Mouse (Mus musculus) intestine, embryonic 15.5 days (tissue): ENCODE results near the gene Rgp1. TPM values are rescaled to one million over a fixed set of nuclear protein-coding genes. Genes with fewer than 3 reads are reported as not detected.
A peak's percentile ranks its signal among the peaks of the same experiment; 100 is the strongest.
"Not testable (repeated sequence)": the region's sequence is repeated elsewhere in the genome, so short reads cannot be mapped to it uniquely, and the experiment has no call there.

Experiments
- ATAC-seq: fragments of 200-750 bp; cut with Nextera tagmentation; 2 replicates; pipeline ENCODE4 v1.8.0; 2017; ENCODE audit warnings: moderate TSS enrichment, moderate library complexity
- H3K27ac ChIP-seq: fragments of 300-500 bp; sonication (generic); 2 replicates; pipeline ENCODE4 v1.5.1; 2015; ENCODE audit warnings: mild to moderate bottlenecking, inconsistent platforms
- H3K27me3 ChIP-seq: fragments of 300-500 bp; sonication (generic); replicated peaks from 2 replicates; pipeline ENCODE4 v1.6.1; 2015; ENCODE audit warnings: inconsistent platforms
- H3K36me3 ChIP-seq: fragments of 300-500 bp; sonication (generic); 2 replicates; pipeline ENCODE4 v1.6.1; 2015; ENCODE audit warnings: inconsistent platforms
- H3K4me1 ChIP-seq: fragments of 300-500 bp; sonication (generic); replicated peaks from 2 replicates; pipeline ENCODE4 v1.6.1; 2015; ENCODE audit warnings: inconsistent platforms
- H3K4me2 ChIP-seq: fragments of 300-500 bp; sonication (generic); replicated peaks from 2 replicates; pipeline ENCODE4 v1.6.1; 2015; ENCODE audit warnings: mild to moderate bottlenecking, inconsistent platforms
- H3K4me3 ChIP-seq: fragments of 300-500 bp; sonication (generic); replicated peaks from 2 replicates; pipeline ENCODE4 v1.5.1; 2015; ENCODE audit warnings: inconsistent platforms
- H3K9ac ChIP-seq: fragments of 300-500 bp; sonication (generic); 2 replicates; pipeline ENCODE4 v1.6.1; 2015; ENCODE audit warnings: inconsistent platforms
- H3K9me3 ChIP-seq: fragments of 300-500 bp; sonication (generic); 2 replicates; pipeline ENCODE4 v1.6.1; 2016; ENCODE audit warnings: inconsistent platforms
- WGBS: fragments of 180-500 bp; shearing (Covaris S2); methylation state at CpG from one replicate; pipeline ENCODE4 v1.1.7; 2015; 5-methylcytosine and 5-hydroxymethylcytosine counted together
- polyA plus RNA-seq: library from polyadenylated mRNA; unstranded; fragments of >200 nt; fragmentation: Nextera tagmentation; extraction: Ambion mirVana; gene quantifications from 2 replicates; pipeline ENCODE4 v1.2.1, GENCODE M21; 2015

Rgp1 gene
- 20.9 and 23.3 TPM in 2 replicates for polyA plus RNA-seq

DNA sequence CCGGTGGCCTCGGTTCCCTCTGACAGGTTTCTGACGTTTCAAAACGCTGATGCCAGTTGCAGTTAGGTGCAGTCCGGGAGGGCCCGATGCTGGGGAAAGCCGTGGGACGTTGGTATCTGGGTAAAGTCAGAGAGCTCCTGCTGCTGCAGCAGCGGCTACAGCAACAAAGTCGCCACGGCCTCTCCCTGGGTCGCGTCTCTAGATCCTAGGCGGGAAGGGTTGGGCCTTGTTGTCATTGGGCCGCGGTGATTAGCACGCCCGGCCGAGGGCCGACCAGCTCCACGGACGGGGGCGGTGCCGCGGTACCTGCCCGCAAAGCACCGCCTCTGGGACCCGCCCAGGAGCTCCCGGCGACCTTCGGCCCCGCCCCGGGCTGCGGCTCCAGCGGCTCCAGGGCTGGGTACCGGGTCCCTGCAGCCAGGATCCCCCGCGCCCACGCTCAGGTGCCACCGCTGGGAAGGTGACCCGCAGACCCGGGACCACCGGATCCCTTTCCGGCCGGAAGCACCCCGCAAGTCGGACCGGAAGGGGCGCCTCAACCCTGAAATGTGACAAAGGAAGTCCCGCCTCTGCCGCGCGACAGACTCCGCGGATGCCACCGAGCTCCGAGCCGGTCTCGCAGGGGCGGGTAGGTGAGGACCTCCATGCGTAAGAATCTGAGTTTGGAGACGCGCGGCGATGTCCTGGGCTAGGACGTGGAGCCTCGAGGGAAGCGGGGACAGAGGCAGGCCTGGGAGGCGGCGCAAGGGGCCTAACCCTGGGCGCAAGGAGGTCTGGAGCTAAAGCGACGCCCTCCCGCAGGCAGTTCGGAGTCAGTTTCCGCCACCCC is at the start of gene Rgp1, which contains the start of gene Gba2:
Rgp1 (plus strand) TSS at position 340 of the 829 bp plus-strand sequence.
Gba2 (minus strand) TSS at position 498 of the 829 bp plus-strand sequence.
- no peaks in the 10 kb centered on the region for H3K9me3 ChIP-seq
- H3K36me3 ChIP-seq: peaks cover 17% of the 10 kb centered on the region
- H3K9ac ChIP-seq: peak within 1 kb of the TSS; percentile 87
- peak within 1 kb of the TSS; percentile 94 for H3K27ac ChIP-seq
- no peaks in the 10 kb centered on the region for H3K27me3 ChIP-seq
- under 1% methylated on average over 75 of the region's 76 CpGs for WGBS
- H3K4me1 ChIP-seq: peaks cover 28% of the 10 kb centered on the region
- peak within 1 kb of the TSS; percentile 94 for H3K4me2 ChIP-seq
- peak; percentile 97 for ATAC-seq
- H3K4me3 ChIP-seq: peak within 1 kb of the TSS; percentile 84

DNA sequence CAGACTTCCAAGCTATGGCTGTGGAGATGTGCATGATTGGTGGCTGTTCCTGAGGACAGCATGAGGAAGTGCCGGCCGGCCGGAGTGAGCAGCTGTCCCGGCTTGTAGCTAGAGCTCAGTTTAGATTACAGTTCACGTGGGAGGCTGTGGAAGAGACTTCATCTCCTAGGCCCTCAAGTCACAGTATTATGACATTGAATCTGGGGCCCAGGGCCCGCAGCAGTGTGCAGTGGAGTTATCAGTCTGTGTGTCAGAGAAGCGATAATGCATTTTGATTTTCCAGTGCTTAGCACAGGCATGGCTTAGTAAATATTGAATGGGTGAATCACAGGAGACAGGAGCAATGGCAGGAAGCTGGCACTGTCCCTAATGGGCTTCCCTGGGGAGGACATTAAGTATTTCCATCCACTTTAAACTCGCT is 48.4 kb upstream of the Rgp1 start:
- 51% methylated on average over 8 of the region's 8 CpGs for WGBS
- Histone ChIP-seq H3K4me1 (no peaks in the 10 kb centered on the region), H3K4me2 (no peak overlapping the region), H3K4me3 (no peak overlapping the region), H3K27ac (0 out of 2 replicates have a peak overlapping the region, but pooled peaks have one; percentile 27), H3K27me3 (no peaks in the 10 kb centered on the region), H3K9me3 (0 out of 2 replicates have a peak, but pooled peaks cover 3% of the 10 kb centered on the region), H3K9ac (no peak overlapping the region), H3K36me3 (peaks cover 36% of the 10 kb centered on the region)
- no peak for ATAC-seq

DNA sequence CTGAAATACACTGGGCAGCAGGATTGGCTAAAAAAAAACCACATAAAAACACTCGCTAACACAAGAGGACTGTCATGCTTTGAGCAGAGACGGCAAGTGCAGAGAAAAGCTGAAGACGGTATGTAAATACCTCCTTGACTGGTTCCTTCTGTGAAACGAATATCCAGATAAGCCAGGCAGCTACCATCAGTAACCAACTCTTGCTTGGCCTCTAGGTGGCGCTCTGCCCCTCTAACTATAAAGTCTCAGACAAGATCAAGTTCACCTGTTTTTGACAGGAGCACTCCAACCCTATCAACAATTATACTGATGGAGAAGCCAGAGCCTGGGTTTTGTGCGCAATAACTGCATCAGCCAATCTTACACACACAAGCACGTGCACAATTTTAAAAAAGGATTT is 47.9 kb upstream of the Rgp1 start:
- no peak overlapping the region for H3K9ac ChIP-seq
- peak; percentile 48; the same call in 1 of the 2 replicates for ATAC-seq
- no peak overlapping the region for H3K27ac ChIP-seq
- no peak overlapping the region for H3K4me3 ChIP-seq
- H3K9me3 ChIP-seq: 0 out of 2 replicates have a peak, but pooled peaks cover 3% of the 10 kb centered on the region
- no peaks in the 10 kb centered on the region for H3K4me1 ChIP-seq
- 17% methylated on average over 7 of the region's 7 CpGs for WGBS
- no peak overlapping the region for H3K4me2 ChIP-seq
- no peaks in the 10 kb centered on the region for H3K27me3 ChIP-seq
- H3K36me3 ChIP-seq: peaks cover 41% of the 10 kb centered on the region

DNA sequence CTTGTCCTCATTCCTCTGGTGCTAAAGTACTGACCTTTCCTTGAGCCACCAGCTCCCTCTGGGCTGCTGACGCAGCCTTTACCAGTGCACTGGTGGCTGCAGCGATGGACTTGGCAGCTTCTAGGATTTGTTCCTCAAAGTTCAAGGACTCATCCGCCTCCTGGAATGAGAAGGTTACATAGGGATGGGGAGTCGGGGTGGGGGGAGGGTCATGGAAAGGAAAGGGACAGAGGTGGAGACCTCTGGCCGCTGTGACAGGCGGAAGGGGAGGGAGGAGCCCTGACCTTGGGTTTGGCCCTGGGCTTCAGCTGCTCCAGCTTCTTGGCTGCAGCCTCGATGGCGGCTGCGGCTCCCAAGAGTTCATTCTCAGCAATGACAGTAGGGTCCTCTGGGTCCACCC is 45.2 kb upstream of the Rgp1 start:
- no peak for ATAC-seq
- Histone ChIP-seq H3K27me3 (no peaks in the 10 kb centered on the region), H3K4me3 (no peak overlapping the region), H3K4me1 (no peaks in the 10 kb centered on the region), H3K27ac (no peak overlapping the region), H3K9ac (no peak overlapping the region), H3K36me3 (peaks cover 61% of the 10 kb centered on the region), H3K4me2 (no peak overlapping the region), H3K9me3 (no peaks in the 10 kb centered on the region)
- 84% methylated on average over 9 of the region's 9 CpGs for WGBS

DNA sequence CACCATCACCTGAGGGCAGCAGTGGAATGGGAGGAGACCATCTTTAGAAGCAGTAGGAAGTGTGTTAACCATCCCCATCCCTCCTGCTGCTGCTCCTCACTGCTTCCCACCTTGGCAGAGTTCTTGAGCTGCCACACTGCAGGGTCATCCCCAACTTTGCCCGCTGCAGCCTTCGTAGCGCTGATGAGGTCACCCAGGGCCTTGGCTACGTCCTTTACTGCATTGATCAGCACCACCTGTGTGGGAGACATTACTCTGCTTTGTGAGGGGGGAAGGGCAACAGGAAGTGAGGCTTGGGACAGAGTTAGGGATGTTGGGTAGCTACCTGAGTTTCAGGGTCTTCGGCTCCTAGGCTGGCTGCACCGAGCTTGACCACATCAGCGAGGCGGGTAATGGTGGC is 42.9 kb upstream of the Rgp1 start:
- WGBS: 94% methylated on average over 8 of the region's 8 CpGs
- H3K9me3 ChIP-seq: no peaks in the 10 kb centered on the region
- H3K9ac ChIP-seq: no peak overlapping the region
- ATAC-seq: no peak
- peaks cover 82% of the 10 kb centered on the region for H3K36me3 ChIP-seq
- no peak overlapping the region for H3K27ac ChIP-seq
- no peak overlapping the region for H3K4me3 ChIP-seq
- H3K4me2 ChIP-seq: no peak overlapping the region
- H3K27me3 ChIP-seq: no peaks in the 10 kb centered on the region
- H3K4me1 ChIP-seq: no peaks in the 10 kb centered on the region

DNA sequence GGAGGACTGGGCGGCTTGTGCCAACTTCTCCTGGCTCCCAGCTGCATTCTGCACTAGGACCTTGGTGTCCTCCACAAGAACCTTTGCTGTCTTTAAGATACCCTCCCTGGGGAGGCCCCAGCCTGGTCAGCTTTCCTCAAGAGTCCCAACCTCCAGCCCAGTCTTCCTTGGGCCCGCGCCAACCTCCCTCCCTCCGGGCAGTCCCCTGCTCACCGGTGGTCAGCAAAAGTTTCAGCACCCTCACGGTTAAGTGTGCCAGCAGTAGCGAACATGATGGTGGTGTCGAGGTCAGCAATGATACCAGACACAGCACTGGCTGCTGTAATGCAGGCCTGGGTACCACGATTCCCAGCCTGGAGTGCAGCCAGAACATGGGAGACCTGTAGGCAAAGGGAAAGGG is 42.5 kb upstream of the Rgp1 start:
- H3K27ac ChIP-seq: no peak overlapping the region
- peaks cover 83% of the 10 kb centered on the region for H3K36me3 ChIP-seq
- ATAC-seq: no peak
- no peaks in the 10 kb centered on the region for H3K27me3 ChIP-seq
- no peaks in the 10 kb centered on the region for H3K9me3 ChIP-seq
- WGBS: 90% methylated on average over 9 of the region's 9 CpGs
- H3K4me3 ChIP-seq: no peak overlapping the region
- H3K4me2 ChIP-seq: no peak overlapping the region
- H3K9ac ChIP-seq: no peak overlapping the region
- H3K4me1 ChIP-seq: no peaks in the 10 kb centered on the region

DNA sequence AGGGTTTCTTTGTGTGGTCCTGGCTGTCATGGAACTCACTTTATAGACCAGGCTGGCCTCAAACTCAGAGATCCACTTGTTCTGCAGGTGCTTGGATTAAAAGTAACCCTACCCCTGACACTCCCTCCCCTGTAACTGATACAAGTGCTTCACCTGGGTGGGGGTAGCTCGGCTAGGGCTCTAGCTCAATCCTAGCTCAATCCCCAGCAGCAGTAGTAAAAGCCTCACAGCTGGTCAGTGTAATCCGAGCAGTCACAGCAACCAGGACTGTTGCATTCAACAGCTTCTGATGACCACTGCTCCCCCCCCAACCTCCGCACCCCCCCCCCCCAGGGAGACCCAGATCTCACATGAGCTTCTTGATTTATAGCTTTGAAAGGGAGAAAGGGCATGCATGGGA is 36.5 kb upstream of the Rgp1 start:
- no peak for ATAC-seq
- H3K9ac ChIP-seq: no peak overlapping the region
- no peak overlapping the region for H3K4me2 ChIP-seq
- H3K4me1 ChIP-seq: no peaks in the 10 kb centered on the region
- no peaks in the 10 kb centered on the region for H3K9me3 ChIP-seq
- no peak overlapping the region for H3K4me3 ChIP-seq
- WGBS: 77% methylated on average over 3 of the region's 3 CpGs
- H3K27ac ChIP-seq: no peak overlapping the region
- H3K36me3 ChIP-seq: peaks cover 83% of the 10 kb centered on the region
- no peaks in the 10 kb centered on the region for H3K27me3 ChIP-seq

DNA sequence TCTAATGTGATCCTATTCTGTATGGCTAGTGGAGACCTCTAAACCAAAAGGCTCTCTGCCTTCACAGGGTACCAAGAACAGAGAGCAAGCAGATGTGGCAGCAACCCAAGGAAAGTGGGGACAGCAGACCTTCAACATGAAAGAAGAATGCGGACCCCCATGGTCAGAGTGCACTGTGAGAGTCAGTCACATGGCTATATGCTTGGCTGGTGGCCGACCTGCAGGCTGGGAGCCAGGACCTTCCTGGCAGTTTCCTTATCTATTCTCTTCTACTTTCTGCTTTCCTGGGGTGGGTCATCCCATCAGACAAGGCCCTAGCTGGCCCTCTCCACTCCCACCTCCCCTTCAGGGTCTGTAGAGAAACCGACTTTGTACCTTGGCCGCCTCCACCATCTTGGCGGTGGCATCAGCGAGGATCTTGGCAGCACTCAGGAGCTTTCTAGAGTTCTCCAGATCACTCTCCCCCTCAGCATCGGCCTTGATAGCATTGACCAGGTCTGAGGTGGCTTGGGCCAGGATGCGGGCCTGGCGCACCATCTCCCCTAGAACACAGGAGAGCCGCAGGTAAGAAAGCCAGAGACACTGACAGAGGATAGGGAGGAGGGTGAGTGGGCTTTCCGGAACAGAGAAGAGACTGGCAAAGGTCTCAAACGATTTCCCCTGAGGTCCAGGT is 32.0 kb upstream of the Rgp1 start:
- Histone ChIP-seq H3K36me3 (peaks cover 90% of the 10 kb centered on the region), H3K4me1 (no peaks in the 10 kb centered on the region), H3K9ac (no peak overlapping the region), H3K4me3 (no peak overlapping the region), H3K9me3 (no peaks in the 10 kb centered on the region), H3K27me3 (no peaks in the 10 kb centered on the region), H3K4me2 (no peak overlapping the region), H3K27ac (no peak overlapping the region)
- WGBS: 92% methylated on average over 12 of the region's 12 CpGs
- no peak for ATAC-seq

DNA sequence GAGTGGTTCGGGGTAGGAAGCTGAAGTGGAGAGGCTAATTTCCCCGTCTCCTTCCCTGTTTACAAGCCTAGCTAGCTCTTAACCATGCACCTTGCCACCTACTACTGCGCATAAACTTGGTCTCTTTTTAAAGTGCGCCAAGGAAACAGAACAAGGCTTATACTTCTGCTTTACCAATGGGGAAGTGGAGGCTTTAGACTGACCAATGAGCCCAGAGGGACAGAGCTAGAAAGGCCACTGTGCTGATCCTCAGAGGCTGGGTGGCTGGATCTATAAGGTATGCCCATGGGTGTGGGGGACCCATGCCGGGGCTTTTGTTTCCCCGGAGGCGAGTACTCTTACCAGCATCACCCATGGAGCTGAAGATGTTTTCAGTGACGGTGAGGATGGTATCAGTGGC is 31.4 kb upstream of the Rgp1 start:
- Histone ChIP-seq H3K9me3 (no peaks in the 10 kb centered on the region), H3K4me3 (no peak overlapping the region), H3K4me1 (no peaks in the 10 kb centered on the region), H3K27me3 (no peaks in the 10 kb centered on the region), H3K4me2 (no peak overlapping the region), H3K9ac (no peak overlapping the region), H3K36me3 (peaks cover 92% of the 10 kb centered on the region), H3K27ac (no peak overlapping the region)
- ATAC-seq: no peak
- 92% methylated on average over 8 of the region's 8 CpGs for WGBS

DNA sequence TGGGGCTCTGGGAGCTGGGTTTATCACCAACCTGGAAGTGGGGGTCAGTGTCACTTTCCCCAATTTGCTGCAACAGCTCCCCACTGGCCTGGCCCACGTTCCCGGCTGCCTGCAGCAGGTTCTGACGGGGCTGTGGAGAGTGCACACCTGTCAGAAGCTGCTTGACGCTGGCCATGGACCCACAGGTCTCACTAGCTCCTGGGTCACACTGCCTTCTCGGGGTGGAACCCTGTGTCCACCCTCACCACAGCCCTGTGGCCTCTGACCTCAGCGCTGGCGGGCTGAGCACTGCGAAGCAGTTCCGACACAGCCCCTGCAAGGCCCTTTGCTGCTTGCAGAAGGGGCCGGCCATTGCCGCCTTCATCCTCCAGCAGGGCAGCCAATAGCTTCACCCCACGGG is 29.5 kb upstream of the Rgp1 start:
- no peak overlapping the region for H3K27ac ChIP-seq
- no peak overlapping the region for H3K4me3 ChIP-seq
- peaks cover 2% of the 10 kb centered on the region; the same call in 1 of the 2 replicates for H3K9me3 ChIP-seq
- WGBS: 85% methylated on average over 12 of the region's 12 CpGs
- no peaks in the 10 kb centered on the region for H3K27me3 ChIP-seq
- H3K4me1 ChIP-seq: no peaks in the 10 kb centered on the region
- no peak overlapping the region for H3K9ac ChIP-seq
- ATAC-seq: no peak
- H3K4me2 ChIP-seq: no peak overlapping the region
- H3K36me3 ChIP-seq: peaks cover 92% of the 10 kb centered on the region

DNA sequence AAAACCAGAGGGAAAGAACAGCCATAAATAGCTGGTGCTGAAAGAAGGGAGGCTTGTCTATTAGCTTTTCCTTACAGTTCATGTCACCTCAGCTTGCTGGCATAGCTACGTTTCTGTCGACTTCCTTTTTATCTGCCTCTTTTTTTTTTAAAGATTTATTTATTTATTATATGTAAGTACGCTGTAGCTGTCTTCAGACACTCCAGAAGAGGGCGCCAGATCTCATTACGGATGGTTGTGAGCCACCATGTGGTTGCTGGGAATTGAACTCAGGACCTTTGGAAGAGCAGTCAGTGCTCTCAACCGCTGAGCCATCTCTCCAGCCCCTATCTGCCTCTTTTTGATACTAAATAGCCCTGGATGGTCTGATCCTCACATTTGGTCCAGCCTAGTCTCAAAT is 26.7 kb upstream of the Rgp1 start:
- H3K27me3 ChIP-seq, ATAC-seq, H3K27ac ChIP-seq, H3K4me1 ChIP-seq, H3K9me3 ChIP-seq, H3K4me3 ChIP-seq, H3K9ac ChIP-seq, H3K4me2 ChIP-seq: not testable (repeated sequence)
- 88% methylated on average over 6 of the region's 6 CpGs for WGBS
- peaks cover 94% of the 10 kb centered on the region for H3K36me3 ChIP-seq

DNA sequence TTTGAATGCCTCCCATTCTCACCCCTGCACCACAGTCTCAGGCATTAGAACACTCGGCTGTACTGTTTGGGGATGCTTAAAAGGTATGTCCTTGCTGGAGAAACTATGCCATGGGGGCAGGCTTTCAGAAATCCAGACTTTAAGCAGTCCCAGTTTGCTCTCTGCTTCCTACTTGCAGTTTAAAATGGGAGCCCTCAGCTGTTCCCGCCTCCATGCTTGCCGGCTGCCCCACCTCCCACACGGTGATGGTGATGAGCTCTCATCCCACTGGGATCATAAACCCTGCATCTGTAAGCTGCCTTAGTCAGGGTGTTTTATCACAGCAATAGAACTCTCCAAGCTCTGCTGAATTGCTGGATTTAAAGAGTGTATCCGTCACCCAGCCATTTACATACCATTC is 26.1 kb upstream of the Rgp1 start:
- no peak overlapping the region for H3K4me3 ChIP-seq
- peaks cover 88% of the 10 kb centered on the region for H3K36me3 ChIP-seq
- H3K9me3 ChIP-seq: peaks cover 2% of the 10 kb centered on the region; the same call in 1 of the 2 replicates
- ATAC-seq: no peak
- H3K4me2 ChIP-seq: no peak overlapping the region
- peaks cover 5% of the 10 kb centered on the region for H3K4me1 ChIP-seq
- H3K27me3 ChIP-seq: no peaks in the 10 kb centered on the region
- H3K9ac ChIP-seq: no peak overlapping the region
- 91% methylated on average over 5 of the region's 5 CpGs for WGBS
- H3K27ac ChIP-seq: no peak overlapping the region
